Mouse (Mus musculus) cerebellum, adult 2 months (tissue): ENCODE measurements at regions not wholly inside any gene's neighbourhood (a gene's known extent, or its start where the extent isn't known, plus 50 kb on each side); places are given as distances from the start of the nearest gene placed in this dataset.

Source experiments
- CTCF ChIP-seq: fragments of 200-500 bp; IDR thresholded peaks from 2 replicates; pipeline ENCODE4 v1.5.1; 2011; ENCODE audit warnings: low read depth, mild to moderate bottlenecking, control low read depth, low read length, moderate library complexity, borderline replicate concordance; ENCODE audit not compliant: insufficient read depth
- POLR2A ChIP-seq: fragments of 200-500 bp; IDR thresholded peaks from 2 replicates; pipeline ENCODE4 v1.6.1; 2011; ENCODE audit warnings: low read length, control low read depth, borderline replicate concordance; ENCODE audit not compliant: insufficient read depth

GRCm38 (mm10) chr4:12263197-12263596 is 91.4 kb upstream of the Fam92a start:
- TF ChIP-seq CTCF (no peak), POLR2A (no peak)
